Mouse (Mus musculus) hindbrain, embryonic 11.5 days (tissue): ENCODE measurements around the gene Tmem59l. TPM values are rescaled to one million over a fixed set of nuclear protein-coding genes. Genes with fewer than 3 reads are reported as not detected.

Experiments used
- ATAC-seq: fragments of 200-750 bp; cut with Nextera tagmentation; 2 replicates; pipeline ENCODE4 v1.8.0; 2017; ENCODE audit warnings: mild to moderate bottlenecking, moderate TSS enrichment, moderate library complexity; ENCODE audit not compliant: low FRiP score
- DNase-seq: peaks from one replicate; pipeline ENCODE4 v3.0.0-alpha.2; 2015; ENCODE audit warnings: low spot score
- H3K27ac ChIP-seq: fragments of 300-500 bp; sonication (generic); 2 replicates; pipeline ENCODE4 v1.5.1; 2014; ENCODE audit warnings: mild to moderate bottlenecking, low read depth, low read length
- H3K27me3 ChIP-seq: fragments of 300-500 bp; sonication (generic); 2 replicates; pipeline ENCODE4 v1.6.1; 2014; ENCODE audit warnings: mild to moderate bottlenecking, low read length, moderate library complexity, mixed read lengths; ENCODE audit not compliant: control insufficient read depth, insufficient read depth
- H3K36me3 ChIP-seq: fragments of 300-500 bp; sonication (generic); 2 replicates; pipeline ENCODE4 v1.6.1; 2014; ENCODE audit warnings: mild to moderate bottlenecking, low read length, moderate library complexity, mixed read lengths; ENCODE audit not compliant: control insufficient read depth, insufficient read depth
- H3K4me1 ChIP-seq: fragments of 300-500 bp; sonication (generic); replicated peaks from 2 replicates; pipeline ENCODE4 v1.6.1; 2014; ENCODE audit warnings: low read length, mixed read lengths; ENCODE audit not compliant: control insufficient read depth, insufficient read depth
- H3K4me2 ChIP-seq: fragments of 300-500 bp; sonication (generic); replicated peaks from 2 replicates; pipeline ENCODE4 v1.6.1; 2014; ENCODE audit warnings: mild to moderate bottlenecking, low read depth, low read length
- H3K4me3 ChIP-seq: fragments of 300-500 bp; sonication (generic); 2 replicates; pipeline ENCODE4 v1.5.1; 2014; ENCODE audit warnings: low read depth, low read length
- H3K9ac ChIP-seq: fragments of 300-500 bp; sonication (generic); 2 replicates; pipeline ENCODE4 v1.6.1; 2014; ENCODE audit warnings: low read depth, low read length
- H3K9me3 ChIP-seq: fragments of 300-500 bp; sonication (generic); 2 replicates; pipeline ENCODE4 v1.6.1; 2016; ENCODE audit warnings: low read length; ENCODE audit not compliant: control insufficient read depth
- WGBS: fragments of 180-500 bp; shearing (Covaris S2); extraction: QIAGEN DNeasy Blood & Tissue Kit; methylation state at CpG from one replicate; pipeline ENCODE4 v1.1.7; 2014; 5-methylcytosine and 5-hydroxymethylcytosine counted together
- polyA plus RNA-seq: library from polyadenylated mRNA; unstranded; fragments of >200 nt; fragmentation: Nextera tagmentation; extraction: Ambion mirVana; gene quantifications from 2 replicates; pipeline ENCODE4 v1.2.1, GENCODE M21; 2014

Gene Tmem59l
- polyA plus RNA-seq, 1 experiment from 2014 or later: 15.6 TPM

- H3K4me1 ChIP-seq: peaks cover 17% of the 10 kb centered on the region
- H3K4me3 ChIP-seq: no peak overlapping the region
- H3K9me3 ChIP-seq: no peaks in the 10 kb centered on the region
- no peak for DNase-seq
- ATAC-seq: no peak
- no peak overlapping the region; the same call in 1 of the 2 replicates for H3K4me2 ChIP-seq
- H3K27me3 ChIP-seq: peaks cover 74% of the 10 kb centered on the region
- WGBS: 52% methylated on average over 7 of the region's 7 CpGs
- H3K27ac ChIP-seq: no peak overlapping the region
- H3K36me3 ChIP-seq: no peaks in the 10 kb centered on the region
- H3K9ac ChIP-seq: no peak overlapping the region
Observed at GRCm38 (mm10) chr8:70486191-70486681, 922 bp downstream of the Tmem59l start.

DNA sequence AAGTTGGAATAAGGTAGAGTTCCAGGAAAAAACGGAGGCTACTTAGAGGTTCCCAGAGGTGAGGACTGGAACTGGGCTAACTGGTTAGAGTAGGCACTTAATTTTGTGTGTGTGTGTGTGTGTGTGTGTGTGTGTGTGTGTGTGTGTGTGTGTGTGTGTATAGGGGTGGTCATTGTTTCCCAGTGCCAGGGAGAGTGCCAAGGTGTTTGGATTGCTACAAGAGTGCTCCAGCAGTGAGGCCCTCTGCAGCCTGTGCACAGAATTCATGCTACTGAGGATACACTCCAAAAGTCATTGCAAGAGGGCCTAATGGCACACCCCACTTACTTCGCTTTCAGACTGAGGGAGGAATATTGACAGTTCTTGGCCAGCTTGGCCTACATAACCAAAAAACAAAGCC lies 4.2 kb downstream of the Tmem59l start:
- no peak for ATAC-seq
- no peak for DNase-seq
- peaks cover 41% of the 10 kb centered on the region for H3K27me3 ChIP-seq
- no peak overlapping the region for H3K4me3 ChIP-seq
- H3K27ac ChIP-seq: no peak overlapping the region
- H3K36me3 ChIP-seq: no peaks in the 10 kb centered on the region
- no peak overlapping the region for H3K4me2 ChIP-seq
- H3K9me3 ChIP-seq: no peaks in the 10 kb centered on the region
- WGBS: 43% methylated on average over 2 of the region's 2 CpGs
- peaks cover 4% of the 10 kb centered on the region for H3K4me1 ChIP-seq
- no peak overlapping the region for H3K9ac ChIP-seq

GRCm38 (mm10) chr8:70481908-70482307 lies 5.2 kb downstream of the Tmem59l start:
- no peak overlapping the region for H3K27ac ChIP-seq
- no peak overlapping the region for H3K4me3 ChIP-seq
- H3K4me1 ChIP-seq: peaks cover under 1% of the 10 kb centered on the region; the same call in 1 of the 2 replicates
- no peak overlapping the region for H3K4me2 ChIP-seq
- 70% methylated on average over 3 of the region's 3 CpGs for WGBS
- peaks cover 32% of the 10 kb centered on the region for H3K27me3 ChIP-seq
- no peak overlapping the region for H3K9ac ChIP-seq
- H3K9me3 ChIP-seq: no peaks in the 10 kb centered on the region
- DNase-seq: no peak
- no peaks in the 10 kb centered on the region for H3K36me3 ChIP-seq
- ATAC-seq: no peak

DNA sequence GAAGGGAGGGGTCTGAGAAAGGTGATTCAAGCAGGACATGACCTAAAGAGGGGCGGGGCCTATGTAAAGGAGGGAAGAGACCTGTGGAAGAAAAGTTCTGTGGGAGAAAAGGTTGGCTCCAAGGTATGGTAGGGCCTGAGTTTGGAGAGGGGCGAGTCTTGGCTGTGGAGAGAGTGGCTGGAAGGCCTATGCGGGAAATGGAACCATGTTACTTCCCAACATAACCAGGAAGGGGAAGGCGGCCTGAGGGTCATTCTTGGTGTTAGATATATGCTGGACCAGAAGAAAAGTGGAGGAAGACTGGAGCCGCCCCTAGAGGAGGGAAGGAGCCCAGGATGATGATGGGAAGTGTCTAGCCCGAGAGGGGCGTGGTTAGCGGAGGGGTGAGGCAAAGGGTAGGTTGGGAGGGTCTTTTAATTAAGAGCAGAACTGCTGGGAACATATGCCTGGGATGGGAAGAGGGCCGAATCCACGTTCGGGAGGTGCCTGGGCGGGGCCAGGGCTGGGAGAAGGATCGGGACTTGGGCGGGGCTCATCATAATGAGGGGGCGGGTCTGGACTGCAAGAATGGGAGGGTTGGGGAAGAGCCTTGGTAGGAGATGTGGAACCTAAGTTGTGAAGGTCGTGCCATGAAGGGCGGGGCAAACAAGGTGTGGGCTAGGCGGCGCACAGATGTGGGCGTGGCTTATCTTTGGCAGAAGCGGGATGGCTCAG lies 9.7 kb downstream of the Tmem59l start:
- peak; percentile 51 for ATAC-seq
- Histone ChIP-seq H3K9ac (no peak overlapping the region), H3K4me1 (0 out of 2 replicates have a peak, but pooled peaks cover 3% of the 10 kb centered on the region), H3K36me3 (no peaks in the 10 kb centered on the region), H3K27ac (no peak overlapping the region), H3K27me3 (peaks cover 1% of the 10 kb centered on the region; the same call in 1 of the 2 replicates), H3K9me3 (no peaks in the 10 kb centered on the region), H3K4me2 (peak overlapping the region; percentile 88), H3K4me3 (peak overlapping the region; percentile 79)
- DNase-seq: peak; percentile 42
- WGBS: under 1% methylated on average over 21 of the region's 21 CpGs

DNA sequence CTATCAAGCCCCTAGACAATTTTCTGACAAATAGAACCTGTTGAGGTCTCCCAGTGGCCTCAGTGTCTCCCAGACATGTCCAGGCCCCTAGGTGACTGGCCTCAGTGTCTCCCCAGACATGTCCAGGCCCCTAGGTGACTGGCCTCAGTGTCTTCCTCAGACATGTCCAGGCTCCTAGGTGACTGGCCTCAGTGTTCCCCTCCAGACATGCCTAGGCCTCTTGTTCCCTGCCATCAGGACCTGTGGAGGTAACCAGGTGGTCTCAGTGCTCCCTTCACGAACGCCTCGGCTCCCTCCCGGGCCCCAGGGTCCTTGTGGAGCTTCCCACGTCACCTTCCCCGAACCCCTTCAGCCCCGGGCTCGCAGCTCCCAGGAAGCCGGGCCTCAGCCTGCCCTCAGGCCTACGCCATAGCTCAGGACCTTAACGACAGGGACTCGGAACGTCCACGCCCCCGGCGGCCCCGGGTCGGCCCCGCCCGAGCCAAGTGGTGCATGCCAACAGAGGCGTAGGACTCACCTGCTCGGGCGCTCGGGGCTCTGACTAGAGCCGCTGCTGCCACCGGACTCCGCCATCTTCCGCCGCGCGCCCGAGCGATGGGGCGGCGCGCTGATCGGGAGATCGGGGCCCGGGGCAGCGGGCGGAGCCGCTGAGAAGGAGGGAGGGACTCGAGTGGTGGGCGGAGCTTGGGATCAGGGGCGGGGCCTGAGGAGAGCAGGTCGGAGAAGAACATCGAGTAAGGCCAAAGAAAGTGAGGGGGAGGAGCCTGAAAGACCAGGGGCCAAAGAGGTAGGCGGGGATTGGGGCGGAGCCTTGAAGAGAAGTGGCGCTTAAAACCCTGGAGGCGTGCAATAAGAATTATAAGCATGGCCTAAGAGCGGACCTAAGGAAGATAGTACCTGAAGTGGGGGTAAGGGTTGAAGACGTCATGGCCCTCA lies 10.6 kb downstream of the Tmem59l start, which contains the start of gene Klhl26:
Klhl26 (minus strand) TSS at position 636 of the 936 bp plus-strand sequence.
- Histone ChIP-seq H3K4me3 (peak within 1 kb of the TSS; percentile 79), H3K36me3 (no peaks in the 10 kb centered on the region), H3K9ac (peak within 1 kb of the TSS; percentile 83), H3K27ac (no peak within 1 kb of the TSS), H3K4me2 (peak within 1 kb of the TSS; percentile 88), H3K4me1 (0 out of 2 replicates have a peak, but pooled peaks cover 3% of the 10 kb centered on the region), H3K27me3 (no peaks in the 10 kb centered on the region; the same call in 1 of the 2 replicates), H3K9me3 (no peaks in the 10 kb centered on the region)
- DNase-seq (peak; percentile 95), ATAC-seq (peak; percentile 86)
- WGBS: under 1% methylated on average over 53 of the region's 53 CpGs

GRCm38 (mm10) chr8:70471856-70472255 lies 15.3 kb downstream of the Tmem59l start:
- Histone ChIP-seq H3K9me3 (no peaks in the 10 kb centered on the region), H3K4me1 (0 out of 2 replicates have a peak, but pooled peaks cover 3% of the 10 kb centered on the region), H3K9ac (no peak overlapping the region), H3K4me2 (no peak overlapping the region), H3K27ac (no peak overlapping the region), H3K36me3 (no peaks in the 10 kb centered on the region), H3K4me3 (no peak overlapping the region), H3K27me3 (no peaks in the 10 kb centered on the region)
- WGBS: over 99% methylated on average over 7 of the region's 7 CpGs
- DNase-seq (no peak), ATAC-seq (no peak)

DNA sequence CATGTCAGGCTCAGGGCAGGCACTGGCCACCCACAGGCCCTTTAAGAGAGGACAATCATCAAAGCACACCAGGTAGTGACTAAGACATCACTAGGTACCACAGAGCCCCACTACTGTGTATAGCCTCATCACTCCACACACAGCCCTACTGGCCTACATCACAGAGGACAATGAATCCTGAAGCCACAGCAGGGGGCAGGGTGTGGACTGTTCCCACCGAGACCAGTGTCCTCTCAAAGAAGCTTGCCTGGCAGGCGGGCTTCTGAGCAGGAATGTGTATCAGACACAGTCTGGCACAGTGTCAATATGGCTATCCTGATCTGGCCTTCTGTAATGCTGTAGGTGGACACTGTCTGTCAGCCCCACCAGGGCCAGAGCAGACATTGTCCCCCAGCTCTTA lies 17.2 kb downstream of the Tmem59l start:
- no peak overlapping the region for H3K9ac ChIP-seq
- no peak overlapping the region for H3K4me2 ChIP-seq
- DNase-seq (no peak), ATAC-seq (no peak)
- H3K4me1 ChIP-seq: no peaks in the 10 kb centered on the region
- H3K27ac ChIP-seq: peak overlapping the region; percentile 12; the same call in 1 of the 2 replicates
- no peaks in the 10 kb centered on the region for H3K9me3 ChIP-seq
- no peak overlapping the region for H3K4me3 ChIP-seq
- H3K27me3 ChIP-seq: no peaks in the 10 kb centered on the region
- WGBS: 60% methylated on average over 2 of the region's 2 CpGs
- no peaks in the 10 kb centered on the region for H3K36me3 ChIP-seq

- Histone ChIP-seq H3K4me3 (no peak overlapping the region), H3K27ac (peak overlapping the region; percentile 17; the same call in 1 of the 2 replicates), H3K9me3 (no peaks in the 10 kb centered on the region), H3K36me3 (no peaks in the 10 kb centered on the region), H3K27me3 (no peaks in the 10 kb centered on the region), H3K9ac (no peak overlapping the region), H3K4me2 (no peak overlapping the region), H3K4me1 (no peaks in the 10 kb centered on the region)
- ATAC-seq: no peak
- WGBS: 67% methylated on average over 10 of the region's 10 CpGs
- DNase-seq: no peak
Observed at GRCm38 (mm10) chr8:70469295-70469916, 17.8 kb downstream of the Tmem59l start.
